Mouse (Mus musculus) monocyte, adult 5-6 weeks (primary cell): Measurements from ENCODE around the gene Rnf149. TPM values are rescaled to one million over a fixed set of nuclear protein-coding genes. Genes with fewer than 3 reads are reported as not detected.

Source experiments
- ATAC-seq: fragments of 153-309, 156-312 bp; replicated peaks from 2 replicates; pipeline ENCODE4 v1.8.0; 2017; ENCODE audit warnings: mild to moderate bottlenecking; ENCODE audit not compliant: low TSS enrichment, insufficient number of reproducible peaks, severe bottlenecking, poor library complexity, low FRiP score
- total RNA-seq: library from RNA; stranded (forward); fragments of 200-1000, 200-491, 200-594 nt; gene quantifications from 3 replicates; pipeline ENCODE4 v1.2.3, GENCODE M21; 2017

Rnf149 gene
- total RNA-seq, 1 experiment from 2014 or later: 430 TPM

DNA sequence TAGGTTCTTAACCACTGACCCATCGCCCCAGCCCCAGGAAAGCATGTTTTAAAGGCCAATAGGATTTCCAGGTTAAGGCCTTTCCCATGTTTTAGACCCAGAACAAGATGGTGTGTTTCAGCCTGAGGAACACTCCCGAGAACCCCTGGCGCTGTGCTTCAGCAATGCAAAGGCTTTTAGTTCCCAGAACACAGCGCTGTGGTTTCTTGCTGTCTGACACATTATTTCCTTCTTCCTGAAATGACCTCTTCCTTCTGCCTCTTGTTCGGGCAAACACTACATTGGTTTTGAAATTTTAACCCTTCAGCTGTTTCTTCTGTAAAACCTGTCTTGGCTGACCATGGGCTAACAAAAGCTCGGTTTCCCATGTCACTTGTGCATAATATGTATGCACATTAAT, 1.9 kb upstream of the Rnf149 start:
- ATAC-seq: 0 out of 2 replicates have a peak, but pooled peaks have one; percentile 14

DNA sequence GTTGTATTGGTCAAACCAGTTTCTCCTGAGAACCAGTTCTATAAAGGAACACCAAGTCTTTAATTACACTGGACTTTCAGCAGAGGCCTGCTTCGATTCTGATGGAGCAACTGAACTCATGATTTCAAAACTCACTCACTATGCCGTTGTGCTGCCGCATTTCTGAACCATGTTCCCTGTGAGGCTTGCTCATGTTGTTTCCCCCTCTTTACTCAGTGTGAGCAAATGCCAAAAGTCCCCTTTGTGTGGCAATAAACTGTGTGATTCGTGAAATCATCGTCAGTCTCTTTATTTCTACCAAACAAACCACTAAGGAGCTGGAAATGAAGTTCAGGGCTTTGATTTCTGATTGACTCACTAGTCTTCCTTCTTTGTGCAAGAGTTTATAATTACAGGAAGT, 1.2 kb upstream of the Rnf149 start:
- ATAC-seq: peak; percentile 60

DNA sequence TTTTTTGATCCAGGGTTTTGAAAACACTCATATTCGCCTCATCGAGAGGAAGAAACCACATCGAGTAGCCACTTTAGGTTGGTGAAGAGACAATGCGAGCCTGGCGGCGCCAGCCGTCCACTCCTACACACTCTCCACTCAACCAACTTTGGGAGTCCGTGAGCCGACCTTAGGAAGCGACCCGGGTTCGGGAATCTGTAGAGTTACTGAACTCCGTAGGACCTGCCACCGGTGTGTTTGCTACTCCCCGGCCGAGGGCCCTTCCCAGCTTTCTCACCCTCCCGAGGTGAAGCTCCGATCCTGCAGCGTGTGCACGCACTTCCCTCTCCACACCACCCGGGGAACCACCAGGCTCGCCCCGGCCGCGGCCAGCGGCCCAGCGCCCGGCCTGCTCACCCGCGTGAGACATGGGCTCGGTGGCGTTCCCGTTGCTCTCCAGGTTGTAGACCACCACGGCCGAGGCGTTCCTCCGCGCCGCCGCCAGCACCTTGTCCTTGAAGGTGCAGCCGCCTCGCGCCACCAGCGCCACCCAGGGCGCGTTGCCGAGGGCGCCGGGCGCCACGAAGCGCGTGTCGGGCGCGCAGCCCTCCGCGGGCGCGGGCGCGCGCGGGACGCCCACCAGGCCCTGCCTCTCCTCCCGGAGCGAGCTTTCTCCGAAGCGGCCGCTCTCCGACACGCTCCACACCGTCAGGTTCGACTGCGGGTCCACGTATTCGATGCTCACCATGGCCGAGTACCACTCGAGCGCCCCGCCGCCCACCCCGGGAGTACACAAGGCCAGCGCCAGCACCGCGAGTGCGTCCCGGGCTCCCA, 568 bp downstream of the Rnf149 start:
- ATAC-seq: 0 out of 2 replicates have a peak, but pooled peaks have one; percentile 0

DNA sequence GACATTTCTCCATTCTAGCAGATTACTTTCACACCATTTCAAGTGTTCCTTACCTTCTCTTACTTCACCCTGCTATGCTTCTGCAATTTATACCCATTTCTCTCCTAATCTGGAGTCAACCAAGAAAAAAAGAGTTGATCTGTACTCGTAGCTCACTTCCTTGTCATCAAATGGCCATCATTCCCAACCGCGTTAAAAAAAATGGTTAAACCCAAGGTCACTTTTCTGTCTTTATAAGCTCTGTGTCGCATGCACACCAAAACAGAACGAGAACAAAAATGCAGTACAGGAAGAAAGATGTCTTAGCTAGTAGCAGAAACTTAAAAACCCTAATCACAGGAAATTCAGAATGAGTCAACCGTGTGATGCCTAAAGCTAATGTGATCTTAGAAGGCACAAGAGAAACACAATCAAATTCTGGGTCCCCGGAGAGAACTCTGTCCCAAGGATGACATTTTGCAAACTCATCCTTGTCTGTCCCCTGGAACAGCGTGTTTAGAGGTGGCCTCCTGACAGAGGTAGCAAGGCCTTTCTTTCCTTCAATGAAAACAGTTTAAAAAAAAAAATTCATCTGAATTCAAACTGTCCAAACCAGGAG, 1.3 kb downstream of the Rnf149 start:
- ATAC-seq: no peak

DNA sequence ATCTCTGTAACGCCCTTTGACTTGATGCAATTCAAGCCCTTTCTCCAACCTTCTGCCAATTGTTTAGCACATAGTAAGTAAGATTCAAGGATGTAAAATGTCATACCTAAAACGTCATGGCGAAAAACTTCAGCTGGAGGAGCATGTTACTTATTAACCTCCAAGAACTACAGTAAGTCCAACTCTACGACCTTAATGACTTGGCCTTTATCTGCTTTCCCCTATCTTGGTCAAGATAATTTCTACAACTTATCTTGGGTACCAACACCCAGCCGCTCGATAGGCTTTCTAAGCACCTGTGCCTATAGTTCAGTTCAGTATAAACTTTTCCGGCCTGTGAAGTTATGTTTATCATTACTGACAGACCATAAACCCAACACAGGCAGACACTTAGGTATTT, 3.3 kb downstream of the Rnf149 start:
- no peak for ATAC-seq

DNA sequence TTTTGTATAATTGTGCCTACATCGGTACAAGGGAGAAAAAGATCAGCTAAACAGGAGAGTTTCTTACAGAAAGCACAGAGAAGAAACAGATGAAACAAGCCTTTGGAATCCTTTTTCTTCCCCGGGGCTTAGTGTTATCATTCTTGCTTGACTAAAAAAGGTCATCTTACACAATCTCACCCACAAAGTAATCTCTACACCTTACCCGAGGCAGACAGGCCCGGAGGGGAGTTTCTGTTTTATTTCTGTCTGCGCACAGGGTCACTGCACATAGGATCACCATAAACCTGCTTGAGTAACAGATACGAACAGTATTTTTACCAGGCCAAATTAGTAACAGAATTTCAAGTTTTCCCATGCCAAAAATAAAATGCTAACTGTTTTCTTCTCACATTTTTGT, 5.6 kb downstream of the Rnf149 start:
- no peak for ATAC-seq

DNA sequence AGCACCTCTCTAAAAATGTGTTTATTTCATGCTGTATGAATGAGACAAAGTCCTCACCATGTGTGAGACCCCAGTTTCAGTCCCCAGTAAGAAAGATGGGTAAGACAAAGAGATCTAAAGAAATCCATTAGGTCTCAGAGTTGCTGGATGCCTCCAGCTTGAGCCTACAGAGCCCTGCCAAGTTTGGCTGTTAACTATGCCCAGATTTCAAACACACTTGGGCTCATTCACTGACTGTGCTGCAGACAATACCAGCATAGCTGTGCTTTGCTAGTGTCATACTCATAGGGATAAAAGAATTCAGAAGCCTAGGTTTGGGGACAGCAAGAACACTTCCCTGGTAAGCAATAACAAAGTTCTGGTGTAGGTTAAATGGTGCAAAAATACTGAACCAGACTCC, 9.1 kb downstream of the Rnf149 start:
- ATAC-seq: no peak

DNA sequence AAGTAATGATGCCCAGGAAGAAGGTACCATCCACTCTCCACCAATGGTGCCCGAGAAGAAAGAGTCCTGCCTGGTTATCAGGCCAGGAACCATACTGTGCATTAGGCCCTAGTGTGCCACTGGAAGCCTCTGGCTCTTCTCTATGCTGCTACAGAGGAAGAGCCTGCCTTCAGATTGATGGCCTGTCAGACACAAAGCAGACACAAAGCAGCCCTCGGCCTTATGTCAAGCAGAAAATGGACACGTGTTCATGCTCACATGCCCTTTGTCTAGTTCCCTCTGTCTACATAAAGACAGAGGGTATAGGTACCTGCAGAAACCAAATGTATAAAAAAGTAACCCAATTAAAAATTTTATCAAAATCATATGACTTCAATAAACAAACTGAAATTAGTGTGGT, 12.6 kb downstream of the Rnf149 start:
- ATAC-seq: no peak

DNA sequence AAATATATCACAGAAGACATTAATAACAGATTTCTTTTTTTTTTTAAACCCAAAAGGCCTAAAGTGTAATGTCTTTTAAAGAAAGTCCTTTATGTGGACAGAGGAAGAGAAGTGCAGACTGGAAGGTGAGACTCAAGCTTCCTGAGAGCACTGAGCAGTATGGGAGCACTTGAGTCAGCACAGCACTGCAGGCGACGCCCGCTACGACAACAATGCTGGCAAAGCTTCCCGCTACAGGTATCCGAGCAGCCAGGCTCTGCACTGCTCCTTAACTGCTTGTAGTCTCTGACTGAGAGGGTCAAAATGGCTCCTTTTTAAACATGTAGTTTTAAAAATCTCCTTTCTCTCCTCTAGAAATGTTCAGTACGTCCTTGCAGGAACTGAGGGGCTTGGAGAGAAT, 14.0 kb downstream of the Rnf149 start:
- no peak for ATAC-seq

DNA sequence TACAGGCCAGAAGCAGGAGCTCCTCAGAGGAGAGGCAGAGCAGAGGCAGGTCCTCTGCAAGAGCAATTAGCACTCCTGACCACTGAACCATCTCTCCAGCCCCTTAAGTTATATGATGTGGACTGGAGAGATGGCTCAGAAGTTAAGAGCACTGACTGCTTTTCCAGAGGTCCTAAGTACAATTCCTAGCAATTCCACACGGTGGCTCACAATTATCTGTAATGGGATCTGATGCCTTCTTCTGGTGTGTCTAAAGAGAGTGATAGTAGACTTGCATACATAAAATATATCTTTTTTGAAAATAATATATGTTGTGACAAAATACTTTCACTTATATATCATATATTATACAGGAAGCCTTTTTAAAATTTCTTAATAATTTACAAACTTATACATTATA, 15.3 kb downstream of the Rnf149 start:
- no peak for ATAC-seq

DNA sequence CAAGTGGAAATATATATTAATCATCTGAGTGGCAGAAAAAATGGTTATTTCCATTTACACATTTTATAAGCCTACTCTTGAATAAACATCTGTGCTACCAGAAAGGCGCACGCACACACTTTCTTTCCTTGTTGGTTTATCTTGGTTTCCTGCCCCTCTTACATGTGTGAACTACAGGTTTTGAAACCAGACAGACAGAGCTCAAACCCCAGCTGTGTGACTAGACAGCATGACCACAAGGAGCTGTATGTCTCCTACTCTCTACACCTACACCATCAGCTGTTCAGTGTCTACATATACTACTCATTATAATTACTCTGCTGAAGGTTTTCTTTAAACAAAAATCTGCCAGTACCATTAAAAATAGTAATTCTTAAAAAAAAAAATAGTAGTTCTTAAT, 18.2 kb downstream of the Rnf149 start:
- ATAC-seq: no peak

DNA sequence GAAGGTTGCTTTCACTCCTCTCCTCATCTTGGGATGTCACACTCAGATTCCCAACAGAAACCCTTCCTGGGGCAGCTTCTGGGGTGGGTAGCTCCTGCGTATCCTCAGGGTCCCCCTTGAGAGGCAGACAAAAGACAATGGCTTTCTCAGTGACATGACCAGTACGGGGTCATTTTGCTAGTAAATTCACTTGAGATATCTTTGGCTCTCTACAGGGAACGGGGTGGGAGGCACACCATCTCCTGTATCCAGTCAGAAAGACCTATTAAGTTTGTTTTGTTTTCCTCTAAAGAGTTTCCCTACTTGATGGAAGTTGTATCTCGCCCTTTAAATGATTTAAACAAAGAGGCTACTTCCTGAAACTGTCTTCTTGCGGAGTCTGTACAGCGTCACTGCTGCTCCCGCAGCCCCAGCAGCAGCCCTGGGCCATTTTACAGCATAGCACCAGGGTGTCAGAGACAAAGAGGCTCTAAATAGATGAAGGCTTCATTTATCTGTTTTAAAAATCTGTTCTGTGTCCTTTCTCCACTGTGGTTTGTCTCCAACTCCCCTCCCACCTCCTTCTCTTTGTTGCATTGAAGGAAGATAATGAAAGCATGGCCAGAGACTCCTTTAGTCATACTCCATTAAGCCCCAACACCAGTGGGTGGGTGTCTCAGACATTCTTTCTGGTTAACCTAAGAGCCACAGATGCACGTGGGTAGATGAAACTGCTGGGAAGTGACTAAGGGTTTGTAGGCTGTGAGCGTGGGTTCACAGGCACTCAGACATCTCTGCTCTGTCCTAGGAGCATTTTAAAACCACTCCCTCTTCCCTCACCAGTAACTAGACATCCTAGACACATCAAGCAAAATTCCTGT, 21.4 kb downstream of the Rnf149 start:
- no peak for ATAC-seq

DNA sequence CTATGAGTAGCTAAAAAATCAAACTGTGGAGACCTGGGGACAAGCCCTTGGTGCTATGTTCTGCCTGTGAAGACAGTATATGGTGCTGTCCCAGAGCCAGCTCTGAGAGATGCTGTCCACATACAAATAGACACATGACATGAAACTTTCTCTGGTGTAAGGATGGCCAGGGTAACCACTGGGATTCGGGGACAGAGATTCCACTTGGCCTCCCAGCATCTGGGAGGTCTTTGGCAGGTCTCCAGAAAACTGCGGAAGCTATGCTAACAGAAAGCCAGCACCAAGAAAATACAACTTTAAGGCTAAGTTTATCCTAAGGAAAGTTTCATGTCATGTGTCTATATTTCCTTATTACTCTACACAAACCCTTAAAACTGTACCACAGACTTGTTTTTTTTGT, 27.4 kb downstream of the Rnf149 start:
- no peak for ATAC-seq

DNA sequence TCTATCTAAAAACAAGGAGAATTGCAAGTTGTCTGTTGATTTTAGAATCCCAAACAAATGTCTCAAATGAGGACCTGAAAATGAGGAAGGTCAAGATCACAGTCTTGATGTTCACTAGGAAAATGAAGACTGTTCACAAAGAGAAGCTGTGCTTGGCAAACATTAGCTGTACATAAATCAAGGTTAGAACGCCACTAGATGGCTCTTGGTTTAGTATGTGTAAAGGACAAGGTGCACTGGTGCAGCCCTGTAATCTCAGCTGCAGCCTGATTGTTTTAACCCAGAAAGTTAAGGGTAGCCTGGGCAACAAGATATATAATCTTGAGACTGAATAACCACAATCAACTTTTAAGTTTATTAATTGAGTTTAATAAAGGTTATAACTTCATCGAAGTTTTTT, 30.0 kb downstream of the Rnf149 start:
- no peak for ATAC-seq

DNA sequence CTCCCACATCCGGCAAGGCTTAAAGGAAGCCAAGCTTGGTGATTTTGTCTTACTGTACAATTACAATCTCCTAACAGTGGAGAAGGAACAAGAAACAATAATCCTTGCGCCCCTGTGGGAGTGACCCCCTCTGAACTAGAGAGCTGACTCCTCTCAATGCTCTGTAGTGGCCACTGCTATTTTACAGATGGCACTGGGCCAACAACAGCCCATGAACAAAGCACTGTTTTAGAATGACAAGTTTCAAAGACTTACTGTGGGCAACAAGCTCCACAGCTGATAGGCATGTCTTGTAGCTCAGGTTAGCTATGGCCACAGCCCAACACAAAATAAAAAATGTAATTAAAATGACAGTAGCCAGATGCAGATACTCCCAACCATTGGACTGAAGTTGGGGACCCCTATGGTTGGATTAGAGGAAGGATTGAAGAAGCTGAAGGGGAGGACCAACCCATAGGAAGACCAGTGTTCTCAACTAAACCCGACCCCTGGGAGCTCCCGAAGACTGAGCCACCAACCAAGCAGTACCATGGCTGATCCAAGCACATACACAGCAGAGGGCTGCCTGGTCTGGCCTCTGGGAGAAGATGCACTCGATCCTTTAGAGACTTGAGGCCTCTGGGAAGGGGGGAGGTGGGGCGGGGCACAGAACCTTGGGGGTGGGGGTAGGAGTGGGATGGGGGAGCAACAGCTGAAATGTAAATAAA, 30.9 kb downstream of the Rnf149 start:
- no peak for ATAC-seq

DNA sequence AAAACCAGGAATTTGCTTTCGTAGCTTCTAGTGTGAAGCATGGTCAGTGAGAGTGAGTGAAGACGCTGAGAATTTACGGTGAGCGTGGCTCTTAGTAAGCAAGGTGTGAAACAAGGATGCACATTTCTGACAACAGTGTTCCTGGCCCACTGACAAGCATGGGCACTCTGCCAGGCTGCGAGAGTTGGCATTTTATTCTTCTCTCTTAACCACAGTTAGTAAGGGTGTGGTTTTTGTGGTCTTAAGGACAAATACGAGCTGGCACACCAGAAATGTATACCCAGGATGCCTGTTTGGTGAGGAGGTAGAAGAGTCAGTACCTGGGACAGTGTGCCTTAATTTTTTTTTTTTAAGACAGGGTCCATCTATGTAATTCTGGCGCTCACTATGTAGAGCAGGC, 31.6 kb downstream of the Rnf149 start:
- no peak; the same call in 1 of the 2 replicates for ATAC-seq

DNA sequence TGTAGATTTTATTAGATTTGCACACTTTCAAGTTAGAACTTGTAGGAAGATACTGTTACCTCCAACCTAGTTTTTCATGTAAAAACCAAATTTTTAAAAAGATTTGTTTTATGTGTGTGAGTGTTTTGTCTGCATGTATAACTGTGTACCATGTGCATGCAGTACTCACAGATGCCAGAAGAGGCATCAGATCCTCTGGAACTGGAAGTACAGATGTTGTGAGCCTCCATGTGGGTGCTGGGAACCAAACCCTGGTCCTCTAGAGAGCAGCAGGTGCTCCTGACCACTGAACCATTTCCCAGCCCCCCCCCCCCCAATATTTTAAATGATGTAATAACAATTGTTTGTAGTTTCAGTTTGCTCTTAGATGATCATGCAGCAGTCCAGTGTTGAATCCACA, 36.6 kb downstream of the Rnf149 start:
- no peak for ATAC-seq

DNA sequence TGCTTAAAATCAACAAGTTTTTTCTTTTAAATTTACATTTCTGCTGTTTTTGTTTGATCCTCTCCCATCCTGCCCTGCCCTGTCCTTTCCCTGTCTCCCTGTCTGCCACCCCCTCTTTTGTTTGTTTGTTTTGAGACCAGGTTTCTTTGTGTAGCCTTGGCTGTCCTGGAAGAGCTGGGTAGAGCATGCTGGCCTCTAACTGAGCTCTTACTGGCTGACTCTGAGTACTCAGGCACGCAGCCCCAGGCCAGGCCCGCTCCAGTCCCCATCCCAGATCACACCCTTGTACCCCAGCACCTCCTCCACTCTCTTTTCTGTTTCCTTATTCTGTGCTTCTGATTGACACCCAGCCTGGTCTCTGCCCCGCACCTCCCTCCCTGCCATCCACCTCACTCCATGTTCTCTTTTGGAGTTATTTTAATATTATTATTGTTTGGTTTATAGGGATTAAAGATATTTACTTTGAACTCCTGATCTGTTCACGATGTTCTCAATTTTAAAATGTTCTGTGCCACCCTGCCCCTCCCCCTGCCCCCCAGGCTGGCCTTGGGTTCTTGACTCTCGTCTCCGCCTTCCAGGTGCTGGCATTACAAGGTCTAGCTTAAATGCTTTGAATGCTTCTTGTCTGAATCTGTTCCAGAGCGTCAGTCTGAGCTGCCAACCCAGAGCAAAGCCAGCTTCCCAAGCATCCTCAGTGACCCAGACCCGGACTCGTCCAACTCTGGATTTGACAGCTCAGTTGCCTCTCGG, 39.4 kb downstream of the Rnf149 start:
- ATAC-seq: no peak
